Mouse (Mus musculus) lung, embryonic 16.5 days (tissue): ENCODE data around the gene Tes3-ps. TPM values are rescaled to one million over a fixed set of nuclear protein-coding genes. Genes with fewer than 3 reads are reported as not detected.

ENCODE experiments used
- ATAC-seq: fragments of 200-750 bp; cut with Nextera tagmentation; 2 replicates; pipeline ENCODE4 v1.8.0; 2017; ENCODE audit warnings: low read depth, mild to moderate bottlenecking, moderate library complexity
- H3K27ac ChIP-seq: fragments of 300-500 bp; sonication (generic); 2 replicates; pipeline ENCODE4 v1.5.1; 2014; ENCODE audit warnings: mild to moderate bottlenecking, control low read depth, low read length
- H3K27me3 ChIP-seq: fragments of 300-500 bp; sonication (generic); 2 replicates; pipeline ENCODE4 v1.6.1; 2014; ENCODE audit warnings: low read depth, low read length, mixed read lengths; ENCODE audit not compliant: control insufficient read depth, insufficient read depth
- H3K36me3 ChIP-seq: fragments of 300-500 bp; sonication (generic); 2 replicates; pipeline ENCODE4 v1.6.1; 2014; ENCODE audit warnings: low read length; ENCODE audit not compliant: control insufficient read depth, insufficient read depth
- H3K4me1 ChIP-seq: fragments of 300-500 bp; sonication (generic); replicated peaks from 2 replicates; pipeline ENCODE4 v1.6.1; 2014; ENCODE audit warnings: low read length, mixed read lengths; ENCODE audit not compliant: control insufficient read depth, insufficient read depth
- H3K4me2 ChIP-seq: fragments of 300-500 bp; sonication (generic); 2 replicates; pipeline ENCODE4 v1.6.1; 2014; ENCODE audit warnings: low read depth, low read length, control low read depth
- H3K4me3 ChIP-seq: fragments of 300-500 bp; sonication (generic); 2 replicates; pipeline ENCODE4 v1.5.1; 2014; ENCODE audit warnings: mild to moderate bottlenecking, low read length, control low read depth
- H3K9ac ChIP-seq: fragments of 300-500 bp; sonication (generic); 2 replicates; pipeline ENCODE4 v1.6.1; 2014; ENCODE audit warnings: low read length, control low read depth
- H3K9me3 ChIP-seq: fragments of 300-500 bp; sonication (generic); 2 replicates; pipeline ENCODE4 v1.6.1; 2016; ENCODE audit warnings: low read length; ENCODE audit not compliant: control insufficient read depth
- WGBS: fragments of 180-500 bp; shearing (Covaris S2); extraction: QIAGEN DNeasy Blood & Tissue Kit; methylation state at CpG from one replicate; pipeline ENCODE4 v1.1.7; 2014; 5-methylcytosine and 5-hydroxymethylcytosine counted together
- polyA plus RNA-seq: library from polyadenylated mRNA; unstranded; fragments of >200 nt; fragmentation: Nextera tagmentation; extraction: Ambion mirVana; gene quantifications from 2 replicates; pipeline ENCODE4 v1.2.1, GENCODE M21; 2015

The Tes3-ps gene
- polyA plus RNA-seq: 1.2 and 1.9 TPM in 2 replicates

DNA sequence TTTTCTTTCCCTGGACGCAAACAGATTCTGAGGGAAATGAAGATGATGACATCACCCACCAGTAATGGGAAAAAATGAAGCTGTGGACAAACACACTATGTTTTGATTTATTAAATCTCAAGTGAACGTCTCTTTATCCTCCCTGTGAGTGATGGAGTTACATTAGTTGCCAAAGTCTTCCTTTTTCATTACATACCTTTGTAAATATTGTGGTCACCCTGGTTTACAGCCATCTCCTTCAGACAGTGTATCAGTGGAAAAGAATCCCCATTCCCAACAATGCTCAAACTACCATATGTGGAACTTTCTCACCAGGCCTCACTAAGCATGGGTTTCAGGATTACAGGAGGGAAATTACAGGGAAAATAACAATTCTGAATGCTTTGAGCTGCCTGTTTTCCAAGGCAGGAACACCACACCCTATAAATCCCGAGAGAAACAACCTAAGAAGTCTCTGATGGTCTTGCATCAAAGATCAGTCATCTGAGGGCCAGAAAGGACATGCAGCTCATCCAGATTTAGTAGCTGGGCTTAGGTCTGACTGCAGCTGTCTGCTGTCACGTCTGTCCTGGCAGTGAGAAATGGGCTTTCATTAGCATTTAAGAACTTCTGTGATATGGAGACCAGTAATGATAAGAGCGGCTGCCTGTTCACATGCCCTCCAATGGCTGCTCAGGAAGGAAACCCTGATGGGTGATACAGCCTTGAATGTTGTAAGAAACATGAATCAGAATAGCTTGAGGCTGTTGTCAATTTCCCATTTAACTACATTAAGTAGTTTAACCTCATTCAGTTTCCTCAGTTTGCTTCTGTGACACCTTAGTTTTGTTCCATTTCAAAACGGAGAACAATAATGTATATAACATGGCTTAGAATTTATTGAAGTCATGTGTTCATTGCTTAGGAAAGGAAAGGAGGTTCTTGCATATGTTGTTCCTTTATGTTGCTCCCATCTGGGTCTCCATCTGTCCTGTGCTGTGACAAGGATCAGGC, at the start of gene Tes3-ps:
TSS of gene Tes3-ps (plus strand) at position 943 of the 993 bp plus-strand sequence.
- H3K36me3 ChIP-seq: no peaks in the 10 kb centered on the region
- H3K4me1 ChIP-seq: no peaks in the 10 kb centered on the region
- H3K9me3 ChIP-seq: no peaks in the 10 kb centered on the region
- H3K9ac ChIP-seq: no peak within 1 kb of the TSS
- ATAC-seq: no peak
- no peak within 1 kb of the TSS for H3K4me2 ChIP-seq
- H3K27ac ChIP-seq: peak within 1 kb of the TSS; percentile 29; the same call in 1 of the 2 replicates
- H3K4me3 ChIP-seq: no peak within 1 kb of the TSS
- WGBS: 59% methylated on average over 6 of the region's 6 CpGs
- no peaks in the 10 kb centered on the region for H3K27me3 ChIP-seq

DNA sequence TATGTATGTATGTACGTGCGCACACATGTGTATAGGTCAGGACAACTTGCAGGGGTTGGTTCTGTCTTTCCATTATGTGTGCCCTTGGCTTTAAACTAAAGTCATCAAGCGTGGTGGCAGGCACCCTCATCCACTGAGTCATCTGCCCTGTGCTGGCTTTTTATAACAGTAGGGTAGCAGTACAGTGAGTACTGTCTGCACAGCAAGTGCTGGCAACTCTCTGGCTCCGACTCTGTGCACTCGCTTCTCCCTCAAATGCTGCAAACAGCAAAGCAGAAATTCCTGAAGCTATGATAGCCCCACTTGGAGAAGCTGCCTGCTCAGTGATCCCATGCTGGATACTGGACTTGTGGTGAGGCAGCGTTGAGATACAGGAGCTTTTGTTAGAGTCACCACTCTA, 48.7 kb upstream of the Tes3-ps start:
- H3K9me3 ChIP-seq: no peaks in the 10 kb centered on the region
- H3K9ac ChIP-seq: no peak overlapping the region
- H3K4me1 ChIP-seq: peaks cover under 1% of the 10 kb centered on the region
- no peak overlapping the region for H3K4me3 ChIP-seq
- ATAC-seq: no peak
- WGBS: 95% methylated on average over 6 of the region's 6 CpGs
- no peak overlapping the region for H3K27ac ChIP-seq
- no peak overlapping the region for H3K4me2 ChIP-seq
- H3K36me3 ChIP-seq: peaks cover 8% of the 10 kb centered on the region
- no peaks in the 10 kb centered on the region for H3K27me3 ChIP-seq

DNA sequence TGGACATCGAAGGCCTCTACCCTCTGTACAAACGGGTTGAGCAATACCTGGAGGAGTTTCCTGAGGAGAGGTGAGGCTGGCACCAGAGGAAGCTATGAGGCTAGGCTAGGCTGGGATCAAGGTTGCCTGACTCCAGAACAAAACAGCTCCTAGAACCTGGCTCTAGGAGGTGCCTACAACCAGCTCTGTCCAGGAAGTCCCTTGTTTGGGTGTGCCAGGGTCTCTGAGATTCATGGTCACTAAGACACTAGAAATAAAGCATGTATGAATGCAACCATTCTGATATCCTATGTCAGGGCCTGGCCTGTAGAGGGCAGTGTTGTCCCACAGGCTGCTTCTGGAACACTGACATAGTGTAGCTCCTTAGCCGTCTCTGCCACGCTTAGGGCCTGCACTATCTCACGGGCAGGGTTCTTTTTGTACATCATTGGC, 43.8 kb upstream of the Tes3-ps start:
- Histone ChIP-seq H3K9ac (no peak overlapping the region), H3K4me2 (no peak overlapping the region), H3K27ac (no peak overlapping the region), H3K4me1 (no peaks in the 10 kb centered on the region), H3K36me3 (peaks cover 6% of the 10 kb centered on the region; the same call in 1 of the 2 replicates), H3K9me3 (no peaks in the 10 kb centered on the region), H3K4me3 (no peak overlapping the region), H3K27me3 (no peaks in the 10 kb centered on the region)
- ATAC-seq: peak; percentile 89
- WGBS: 34% methylated on average over 5 of the region's 5 CpGs

DNA sequence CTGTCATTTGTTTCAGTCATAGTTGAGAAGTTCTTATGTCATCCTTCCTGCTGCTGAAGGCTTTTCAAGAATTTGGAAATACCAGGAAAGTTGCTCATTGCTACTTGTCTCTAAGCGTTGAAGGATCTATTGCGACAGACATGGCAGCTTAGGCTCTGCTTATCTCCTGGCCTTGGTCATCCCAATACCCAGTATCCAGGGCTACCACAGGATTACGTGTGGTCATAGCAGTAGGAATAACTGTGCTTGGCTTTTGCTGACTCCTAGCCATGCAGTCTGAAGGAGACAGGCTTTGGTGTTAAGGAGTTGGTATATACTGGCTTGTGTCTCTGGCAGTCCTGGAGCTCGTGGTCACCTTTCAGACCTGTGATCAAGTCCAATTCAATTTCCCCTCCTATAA, 32.8 kb upstream of the Tes3-ps start:
- no peak overlapping the region for H3K4me3 ChIP-seq
- no peaks in the 10 kb centered on the region for H3K9me3 ChIP-seq
- H3K4me1 ChIP-seq: no peaks in the 10 kb centered on the region; the same call in 1 of the 2 replicates
- H3K27ac ChIP-seq: peak overlapping the region; percentile 71
- H3K36me3 ChIP-seq: peaks cover 6% of the 10 kb centered on the region
- ATAC-seq: 0 out of 2 replicates have a peak, but pooled peaks have one; percentile 12
- H3K9ac ChIP-seq: no peak overlapping the region
- no peaks in the 10 kb centered on the region for H3K27me3 ChIP-seq
- WGBS: 76% methylated on average over 4 of the region's 4 CpGs
- H3K4me2 ChIP-seq: no peak overlapping the region

DNA sequence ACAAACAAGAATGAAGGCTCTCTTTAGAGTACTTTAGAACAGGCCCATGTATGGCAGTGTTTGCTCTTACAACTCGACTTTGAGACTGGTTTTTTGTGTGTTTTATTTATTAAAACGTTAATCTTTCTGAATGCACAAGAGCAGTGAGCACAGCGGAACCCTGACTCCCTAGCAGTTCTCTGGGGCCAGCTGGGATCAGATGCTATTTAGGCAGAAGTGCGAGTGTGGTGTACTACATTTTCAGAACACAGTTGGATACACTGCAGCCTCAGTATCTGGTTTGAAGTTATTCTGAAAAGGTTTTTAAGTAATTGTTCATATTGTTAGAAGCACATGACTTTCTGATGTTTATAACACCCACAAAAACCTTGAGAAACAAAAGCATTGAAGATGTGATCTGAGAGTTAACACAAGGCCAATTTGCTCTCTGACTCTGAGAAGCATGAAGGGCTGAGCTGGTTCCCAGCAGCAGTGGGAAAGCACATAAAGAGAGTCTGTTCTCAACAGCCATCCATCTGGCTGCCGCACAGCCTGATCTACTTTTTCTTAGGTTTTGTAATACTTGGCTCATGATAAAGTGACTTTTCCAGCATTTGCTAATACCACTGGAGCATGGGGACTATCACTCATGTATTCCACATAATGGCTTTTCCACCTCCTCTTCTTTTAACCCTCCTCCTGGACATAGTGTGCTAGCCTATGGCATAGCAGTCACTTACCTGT, 32.3 kb upstream of the Tes3-ps start:
- WGBS: 62% methylated on average over 5 of the region's 5 CpGs
- no peaks in the 10 kb centered on the region for H3K9me3 ChIP-seq
- no peak overlapping the region for H3K9ac ChIP-seq
- peak; percentile 71 for ATAC-seq
- peaks cover 6% of the 10 kb centered on the region for H3K36me3 ChIP-seq
- H3K27me3 ChIP-seq: no peaks in the 10 kb centered on the region
- no peak overlapping the region for H3K4me3 ChIP-seq
- H3K27ac ChIP-seq: peak overlapping the region; percentile 71
- H3K4me2 ChIP-seq: no peak overlapping the region
- H3K4me1 ChIP-seq: no peaks in the 10 kb centered on the region; the same call in 1 of the 2 replicates

DNA sequence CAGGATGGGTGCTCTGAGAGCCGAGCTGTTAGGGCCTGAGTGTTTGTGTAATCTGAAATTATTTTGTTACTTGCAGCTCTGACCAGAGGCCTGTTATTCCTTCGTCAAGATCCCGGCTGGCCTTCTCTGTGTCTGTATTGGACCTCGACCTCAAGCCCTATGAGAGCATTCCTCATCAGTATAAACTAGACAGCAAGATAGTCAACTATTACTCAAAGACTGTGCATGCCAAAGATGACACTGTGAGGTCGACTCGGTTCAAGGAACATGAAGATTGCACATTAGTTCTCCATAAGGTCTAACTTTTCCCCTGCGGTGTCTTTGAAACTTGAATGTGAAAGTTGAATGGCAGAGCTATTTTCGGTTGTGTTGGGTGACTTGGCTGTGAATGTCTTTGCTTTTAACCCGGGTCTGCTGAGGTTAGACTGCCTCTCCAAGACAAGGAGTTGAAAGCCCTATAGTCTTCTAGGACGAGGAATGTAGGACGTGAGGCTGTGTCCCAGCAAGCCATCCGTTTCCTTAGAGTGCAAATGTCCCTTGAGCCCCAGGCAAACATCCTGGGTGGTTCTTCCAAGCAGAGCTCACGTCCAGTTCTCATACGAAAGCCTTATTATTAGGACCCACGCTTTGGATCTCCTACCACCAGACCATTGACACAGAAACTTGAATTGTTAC, 31.5 kb upstream of the Tes3-ps start:
- Histone ChIP-seq H3K9ac (no peak overlapping the region), H3K4me1 (peaks cover 3% of the 10 kb centered on the region), H3K36me3 (peaks cover 6% of the 10 kb centered on the region), H3K27me3 (no peaks in the 10 kb centered on the region), H3K4me2 (no peak overlapping the region), H3K4me3 (no peak overlapping the region), H3K27ac (peak overlapping the region; percentile 71), H3K9me3 (no peaks in the 10 kb centered on the region)
- peak; percentile 85 for ATAC-seq
- WGBS: 69% methylated on average over 15 of the region's 15 CpGs

- Histone ChIP-seq H3K4me3 (no peak overlapping the region), H3K27me3 (no peaks in the 10 kb centered on the region), H3K36me3 (peaks cover 6% of the 10 kb centered on the region), H3K4me2 (no peak overlapping the region), H3K4me1 (peaks cover 3% of the 10 kb centered on the region), H3K9ac (no peak overlapping the region), H3K9me3 (no peaks in the 10 kb centered on the region), H3K27ac (no peak overlapping the region)
- WGBS: 95% methylated on average over 2 of the region's 2 CpGs
- no peak for ATAC-seq
Measured at GRCm38 (mm10) chr13:49462921-49463320, 30.2 kb upstream of the Tes3-ps start.

DNA sequence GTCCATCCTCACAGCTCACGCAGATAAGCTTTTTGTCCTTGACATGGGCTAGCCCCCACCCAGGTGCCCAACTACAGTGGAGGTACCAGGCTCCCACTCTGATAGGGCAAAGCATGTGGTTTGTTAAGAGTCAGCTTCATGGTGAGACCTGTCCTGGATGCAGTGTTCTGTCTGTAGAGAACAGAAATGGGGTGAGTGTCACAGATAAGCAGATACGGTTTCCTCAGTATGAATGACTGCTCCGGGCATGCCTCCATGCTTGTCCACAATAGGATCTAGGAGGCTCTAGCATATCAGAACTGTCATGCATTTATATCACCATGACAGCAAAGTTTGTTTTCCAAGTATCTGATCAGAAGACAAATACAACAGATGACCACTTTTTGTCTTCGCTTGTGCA, 27.2 kb upstream of the Tes3-ps start:
- Histone ChIP-seq H3K36me3 (peaks cover 6% of the 10 kb centered on the region), H3K9me3 (no peaks in the 10 kb centered on the region), H3K4me2 (no peak overlapping the region), H3K4me3 (no peak overlapping the region), H3K27me3 (no peaks in the 10 kb centered on the region), H3K27ac (no peak overlapping the region), H3K4me1 (peaks cover 8% of the 10 kb centered on the region; the same call in 1 of the 2 replicates), H3K9ac (no peak overlapping the region)
- WGBS: 93% methylated on average over 4 of the region's 4 CpGs
- ATAC-seq: no peak
